Mouse (Mus musculus) stomach, embryonic 16.5 days (tissue): Measurements from ENCODE around the gene Irak1bp1. TPM values are rescaled to one million over a fixed set of nuclear protein-coding genes. Genes with fewer than 3 reads are reported as not detected.

Experiments
- ATAC-seq: fragments of 200-750 bp; cut with Nextera tagmentation; 2 replicates; pipeline ENCODE4 v1.8.0; 2017; ENCODE audit warnings: moderate number of reproducible peaks, moderate TSS enrichment; ENCODE audit not compliant: insufficient read depth, low FRiP score
- H3K27ac ChIP-seq: fragments of 300-500 bp; sonication (generic); 2 replicates; pipeline ENCODE4 v1.5.1; 2014; ENCODE audit warnings: low read length
- H3K27me3 ChIP-seq: fragments of 300-500 bp; sonication (generic); 2 replicates; pipeline ENCODE4 v1.6.1; 2014; ENCODE audit warnings: low read length, control low read depth, mixed read lengths; ENCODE audit not compliant: control insufficient read depth, insufficient read depth
- H3K36me3 ChIP-seq: fragments of 300-500 bp; sonication (generic); 2 replicates; pipeline ENCODE4 v1.6.1; 2014; ENCODE audit warnings: low read length; ENCODE audit not compliant: control insufficient read depth, insufficient read depth
- H3K4me1 ChIP-seq: fragments of 300-500 bp; sonication (generic); 2 replicates; pipeline ENCODE4 v1.6.1; 2014; ENCODE audit warnings: low read length, control low read depth, mixed read lengths; ENCODE audit not compliant: control insufficient read depth, insufficient read depth
- H3K4me2 ChIP-seq: fragments of 300-500 bp; sonication (generic); 2 replicates; pipeline ENCODE4 v1.6.1; 2014; ENCODE audit warnings: low read depth, low read length, mixed read lengths
- H3K4me3 ChIP-seq: fragments of 300-500 bp; sonication (generic); replicated peaks from 2 replicates; pipeline ENCODE4 v1.5.1; 2014; ENCODE audit warnings: mild to moderate bottlenecking, low read length
- H3K9ac ChIP-seq: fragments of 300-500 bp; sonication (generic); 2 replicates; pipeline ENCODE4 v1.6.1; 2014; ENCODE audit warnings: low read length
- H3K9me3 ChIP-seq: fragments of 300-500 bp; sonication (generic); replicated peaks from 2 replicates; pipeline ENCODE4 v1.6.1; 2016; ENCODE audit warnings: low read length, control low read depth; ENCODE audit not compliant: control insufficient read depth
- WGBS: fragments of 180-500 bp; shearing (Covaris S2); extraction: QIAGEN DNeasy Blood & Tissue Kit; methylation state at CpG from one replicate; pipeline ENCODE4 v1.1.7; 2014; 5-methylcytosine and 5-hydroxymethylcytosine counted together
- polyA plus RNA-seq: library from polyadenylated mRNA; unstranded; fragments of >200 nt; fragmentation: Nextera tagmentation; extraction: Ambion mirVana; gene quantifications from 2 replicates; pipeline ENCODE4 v1.2.1, GENCODE M21; 2015

Irak1bp1 gene
- polyA plus RNA-seq, 1 experiment from 2014 or later, result 12.4 TPM

- Histone ChIP-seq H3K4me1 (no peaks in the 10 kb centered on the region), H3K27me3 (no peaks in the 10 kb centered on the region), H3K36me3 (no peaks in the 10 kb centered on the region), H3K4me3 (peak overlapping the region; percentile 88), H3K4me2 (peak overlapping the region; percentile 77), H3K9me3 (no peaks in the 10 kb centered on the region), H3K9ac (peak overlapping the region; percentile 85), H3K27ac (peak overlapping the region; percentile 75)
- WGBS, result under 1% methylated on average over 65 of the region's 65 CpGs
- peak; percentile 93 for ATAC-seq
Observed at GRCm38 (mm10) chr9:82829693-82830430, 522 bp downstream of the Irak1bp1 start.

- H3K27me3 ChIP-seq, result no peaks in the 10 kb centered on the region
- no peak overlapping the region for H3K27ac ChIP-seq
- no peak overlapping the region for H3K4me3 ChIP-seq
- H3K36me3 ChIP-seq, result no peaks in the 10 kb centered on the region
- no peaks in the 10 kb centered on the region for H3K9me3 ChIP-seq
- H3K9ac ChIP-seq, result no peak overlapping the region
- no peak overlapping the region for H3K4me2 ChIP-seq
- H3K4me1 ChIP-seq, result no peaks in the 10 kb centered on the region
- no peak for ATAC-seq
- WGBS, result 35% methylated on average over 4 of the region's 4 CpGs
Observed at GRCm38 (mm10) chr9:82831891-82832290, 2.6 kb downstream of the Irak1bp1 start.

- no peak for ATAC-seq
- Histone ChIP-seq H3K36me3 (0 out of 2 replicates have a peak, but pooled peaks cover 3% of the 10 kb centered on the region), H3K9ac (no peak overlapping the region), H3K27me3 (no peaks in the 10 kb centered on the region), H3K4me1 (no peaks in the 10 kb centered on the region), H3K9me3 (no peaks in the 10 kb centered on the region), H3K4me3 (no peak overlapping the region), H3K4me2 (no peak overlapping the region), H3K27ac (no peak overlapping the region)
- WGBS, result 66% methylated on average over 6 of the region's 6 CpGs
Observed at GRCm38 (mm10) chr9:82835921-82836320, 6.6 kb downstream of the Irak1bp1 start.

- H3K9ac ChIP-seq, result no peak overlapping the region
- no peaks in the 10 kb centered on the region for H3K27me3 ChIP-seq
- WGBS, result 87% methylated on average over 4 of the region's 4 CpGs
- ATAC-seq, result no peak
- 0 out of 2 replicates have a peak, but pooled peaks cover 3% of the 10 kb centered on the region for H3K36me3 ChIP-seq
- no peak overlapping the region for H3K27ac ChIP-seq
- no peaks in the 10 kb centered on the region for H3K4me1 ChIP-seq
- no peaks in the 10 kb centered on the region for H3K9me3 ChIP-seq
- no peak overlapping the region for H3K4me2 ChIP-seq
- no peak overlapping the region for H3K4me3 ChIP-seq
Observed at GRCm38 (mm10) chr9:82842671-82843070, 13.3 kb downstream of the Irak1bp1 start.

- ATAC-seq, result no peak
- WGBS, result 71% methylated on average over 2 of the region's 2 CpGs
- no peak overlapping the region for H3K4me2 ChIP-seq
- no peak overlapping the region for H3K9ac ChIP-seq
- H3K36me3 ChIP-seq, result no peaks in the 10 kb centered on the region
- no peaks in the 10 kb centered on the region for H3K4me1 ChIP-seq
- H3K27ac ChIP-seq, result no peak overlapping the region
- H3K4me3 ChIP-seq, result no peak overlapping the region
- no peaks in the 10 kb centered on the region for H3K27me3 ChIP-seq
- no peaks in the 10 kb centered on the region for H3K9me3 ChIP-seq
Observed at GRCm38 (mm10) chr9:82854040-82854439, 24.7 kb downstream of the Irak1bp1 start.

GRCm38 (mm10) chr9:82854973-82855614, 25.8 kb downstream of the Irak1bp1 start:
- 39% methylated on average over 3 of the region's 3 CpGs for WGBS
- no peak for ATAC-seq

DNA sequence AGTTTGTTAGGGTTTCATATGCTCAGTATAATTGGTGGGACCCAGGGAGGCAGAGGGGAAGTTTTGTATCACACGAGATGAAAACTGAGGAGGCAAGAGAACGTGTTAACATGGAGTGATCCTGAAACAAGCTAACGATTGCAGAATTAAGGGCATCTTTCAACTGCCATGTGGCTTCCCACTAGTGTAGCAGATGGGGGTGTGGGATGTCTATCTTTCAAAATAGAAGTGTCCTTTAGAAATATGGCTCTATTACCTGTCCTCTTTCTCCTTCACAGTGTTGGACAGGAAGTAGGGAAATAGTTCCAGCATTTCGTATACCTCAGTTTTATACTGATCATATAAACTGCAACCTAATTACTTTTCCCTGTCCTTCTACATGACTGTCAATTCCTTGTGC, 26.9 kb downstream of the Irak1bp1 start:
- ATAC-seq, result no peak
- Histone ChIP-seq H3K36me3 (no peaks in the 10 kb centered on the region), H3K27me3 (no peaks in the 10 kb centered on the region), H3K4me2 (no peak overlapping the region), H3K4me3 (no peak overlapping the region), H3K9me3 (no peaks in the 10 kb centered on the region), H3K4me1 (no peaks in the 10 kb centered on the region), H3K27ac (no peak overlapping the region), H3K9ac (no peak overlapping the region)
- WGBS, result 87% methylated on average over 4 of the region's 4 CpGs

More at GRCm38 (mm10) chr9:82854973-82855614, 25.8 kb downstream of the Irak1bp1 start:
- Histone ChIP-seq H3K27me3 (no peaks in the 10 kb centered on the region), H3K4me1 (no peaks in the 10 kb centered on the region), H3K27ac (no peak overlapping the region), H3K9me3 (no peaks in the 10 kb centered on the region), H3K36me3 (no peaks in the 10 kb centered on the region), H3K4me2 (no peak overlapping the region), H3K9ac (no peak overlapping the region), H3K4me3 (no peak overlapping the region)

- 67% methylated on average over 2 of the region's 2 CpGs for WGBS
- no peaks in the 10 kb centered on the region for H3K9me3 ChIP-seq
- H3K27ac ChIP-seq, result no peak overlapping the region; the same call in 1 of the 2 replicates
- no peak for ATAC-seq
- H3K27me3 ChIP-seq, result no peaks in the 10 kb centered on the region
- H3K4me2 ChIP-seq, result no peak overlapping the region
- H3K36me3 ChIP-seq, result 0 out of 2 replicates have a peak, but pooled peaks cover 7% of the 10 kb centered on the region
- H3K4me1 ChIP-seq, result no peaks in the 10 kb centered on the region
- H3K9ac ChIP-seq, result no peak overlapping the region
- H3K4me3 ChIP-seq, result no peak overlapping the region
Observed at GRCm38 (mm10) chr9:82860805-82861204, 31.5 kb downstream of the Irak1bp1 start.

DNA sequence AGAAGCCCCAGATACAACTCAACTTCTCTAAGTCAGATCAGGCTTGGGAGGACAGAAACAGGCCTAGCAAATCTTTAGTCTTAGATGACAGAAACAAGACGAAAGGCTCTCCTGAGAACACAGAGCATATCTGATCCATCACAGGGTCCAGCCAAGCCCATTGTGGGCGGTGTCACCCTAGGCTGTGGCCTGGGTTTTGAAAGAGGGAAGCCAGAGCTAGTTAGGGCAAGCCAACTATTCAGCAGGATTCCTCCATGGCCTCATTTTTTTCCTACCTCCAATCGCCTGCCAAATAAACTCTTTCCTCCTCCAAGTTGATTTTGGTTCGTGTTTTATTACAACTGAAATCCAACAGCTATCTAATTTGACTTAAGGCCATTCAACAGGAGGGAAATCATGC, 32.0 kb downstream of the Irak1bp1 start:
- Histone ChIP-seq H3K4me1 (no peaks in the 10 kb centered on the region), H3K36me3 (0 out of 2 replicates have a peak, but pooled peaks cover 7% of the 10 kb centered on the region), H3K27ac (no peak overlapping the region), H3K9me3 (no peaks in the 10 kb centered on the region), H3K4me3 (no peak overlapping the region), H3K9ac (no peak overlapping the region), H3K4me2 (no peak overlapping the region), H3K27me3 (no peaks in the 10 kb centered on the region)
- ATAC-seq, result peak; percentile 75
- 57% methylated on average over 4 of the region's 4 CpGs for WGBS
